In genomic region chr17:24514270-24515257, GRCm38 (mm10) we compare ENCODE assay signal across 9 mouse cellular contexts. TPM values are rescaled to one million over a fixed set of nuclear protein-coding genes. Genes with fewer than 3 reads are reported as not detected.
DNase-seq lines count a peak whose midpoint lies in the region; ATAC-seq and TF ChIP-seq lines count a peak whose summit lies in the region.
"Had no signal": no experiment of that assay in that cellular context is flagged by ENCODE, and none has a peak within 500 bp of the region (broad histone marks: within the 10 kb centered on the region; RNA-seq: fewer than 3 reads in every experiment).

No protein-coding gene starts in this region.

- no peak for TF ChIP-seq CTCF in spleen, adult 2 months (IDR thresholded peaks at IDR 0.05; ENCODE audit: extremely low read depth, insufficient read depth, insufficient read length, insufficient replicate concordance)
- no peak for TF ChIP-seq CTCF in stomach, postnatal 0 days (IDR thresholded peaks at IDR 0.05; ENCODE audit: low read depth)

- no peak for TF ChIP-seq EP300 in stomach, postnatal 0 days (optimal IDR thresholded peaks at IDR 0.05)

- H3K9me3 ChIP-seq in intestine, embryonic 15.5 days, result no peaks in the 10 kb centered on the region
- no peaks in the 10 kb centered on the region for H3K9me3 ChIP-seq in liver, embryonic 15.5 days (replicated peaks)
- H3K9me3 ChIP-seq in stomach, postnatal 0 days (ENCODE audit: control insufficient read depth, low read length), result no peaks in the 10 kb centered on the region

- no peak overlapping the region for H3K9ac ChIP-seq in intestine, embryonic 15.5 days
- no peak overlapping the region for H3K9ac ChIP-seq in liver, embryonic 15.5 days
- no peak overlapping the region for H3K9ac ChIP-seq in stomach, postnatal 0 days (ENCODE audit: low read length)

- TF ChIP-seq POLR2A in spleen, adult 2 months (IDR thresholded peaks at IDR 0.05; ENCODE audit: low read depth, low read length), result no peak

- H3K4me3 ChIP-seq in spleen, adult 2 months (ENCODE audit: extremely low read depth, insufficient read depth, insufficient read length), result no peak overlapping the region
- H3K4me3 ChIP-seq in intestine, embryonic 15.5 days (replicated peaks), result no peak overlapping the region
- H3K4me3 ChIP-seq in liver, embryonic 15.5 days (replicated peaks), result no peak overlapping the region
- no peak overlapping the region for H3K4me3 ChIP-seq in stomach, postnatal 0 days (ENCODE audit: low read depth, low read length)

- H3K27ac ChIP-seq in spleen, adult 2 months (ENCODE audit: insufficient read depth, low read length), result peak overlapping the region; percentile 5; the same call in 1 of the 2 replicates
- no peak overlapping the region for H3K27ac ChIP-seq in intestine, embryonic 15.5 days
- H3K27ac ChIP-seq in liver, embryonic 15.5 days (replicated peaks), result 0 out of 2 replicates have a peak overlapping the region, but pooled peaks have one; percentile 11
- peak overlapping the region; percentile 45; the same call in 1 of the 2 replicates for H3K27ac ChIP-seq in stomach, postnatal 0 days (replicated peaks)

- no peak for DNase-seq in spleen, adult 2 months (ENCODE audit: low read depth in 1 of 2, low spot score in 2 of 2)
- no peak for DNase-seq in spleen, postnatal 4 days (ENCODE audit: low spot score in 2 of 2)
- DNase-seq in stomach, postnatal 0 days (ENCODE audit: low spot score), result no peak
- DNase-seq in layer of hippocampus, postnatal 36 days, result no peak
- no peak for DNase-seq in natural killer cell, adult 2 months (ENCODE audit: low spot score in 2 of 2)
- no peak for DNase-seq in adrenal gland, adult 18-20 months (ENCODE audit: low spot score in 2 of 2)

- ATAC-seq in intestine, embryonic 15.5 days, result peak; percentile 15; the same call in 1 of the 2 replicates
- peak; percentile 25; the same call in 1 of the 2 replicates for ATAC-seq in liver, embryonic 15.5 days (ENCODE audit: insufficient read depth)
- ATAC-seq in stomach, postnatal 0 days (ENCODE audit: low FRiP score, low TSS enrichment), result no peak
- ATAC-seq: Patski had no signal

- WGBS in spleen, adult 2 months, result 92% methylated on average over 24 of the region's 24 CpGs
- WGBS in intestine, embryonic 15.5 days, result 83% methylated on average over 24 of the region's 24 CpGs
- 75% methylated on average over 24 of the region's 24 CpGs for WGBS in liver, embryonic 15.5 days (ENCODE audit: insufficient replicate concordance)
- WGBS in stomach, postnatal 0 days, result 75% methylated on average over 24 of the region's 24 CpGs

- no peaks in the 10 kb centered on the region for H3K27me3 ChIP-seq in spleen, adult 2 months (ENCODE audit: control insufficient read depth, insufficient read depth, low read length)
- H3K27me3 ChIP-seq in intestine, embryonic 15.5 days (replicated peaks), result no peaks in the 10 kb centered on the region
- no peaks in the 10 kb centered on the region for H3K27me3 ChIP-seq in liver, embryonic 15.5 days
- H3K27me3 ChIP-seq in stomach, postnatal 0 days (ENCODE audit: control insufficient read depth, insufficient read depth, low read length), result no peaks in the 10 kb centered on the region
- H3K27me3 ChIP-seq: Patski had no signal

- peaks cover 53% of the 10 kb centered on the region for H3K36me3 ChIP-seq in spleen, adult 2 months (ENCODE audit: control insufficient read depth, insufficient read depth, low read length)
- H3K36me3 ChIP-seq in intestine, embryonic 15.5 days, result peaks cover 65% of the 10 kb centered on the region
- H3K36me3 ChIP-seq in liver, embryonic 15.5 days (replicated peaks), result peaks cover 95% of the 10 kb centered on the region
- peaks cover 42% of the 10 kb centered on the region for H3K36me3 ChIP-seq in stomach, postnatal 0 days (ENCODE audit: control insufficient read depth, insufficient read depth, low read length)

- no peaks in the 10 kb centered on the region for H3K4me1 ChIP-seq in spleen, adult 2 months (ENCODE audit: control insufficient read depth, insufficient read depth, insufficient read length)
- no peaks in the 10 kb centered on the region for H3K4me1 ChIP-seq in intestine, embryonic 15.5 days (replicated peaks)
- no peaks in the 10 kb centered on the region; the same call in 1 of the 2 replicates for H3K4me1 ChIP-seq in liver, embryonic 15.5 days (replicated peaks)
- H3K4me1 ChIP-seq in stomach, postnatal 0 days (replicated peaks; ENCODE audit: control insufficient read depth, insufficient read depth), result no peaks in the 10 kb centered on the region

- peak overlapping the region; percentile 22 for H3K4me2 ChIP-seq in intestine, embryonic 15.5 days (replicated peaks)
- no peak overlapping the region for H3K4me2 ChIP-seq in liver, embryonic 15.5 days
- no peak overlapping the region for H3K4me2 ChIP-seq in stomach, postnatal 0 days (replicated peaks; ENCODE audit: low read depth)

RNA-seq across cellular contexts. Expression of gene Traf7, which starts 13.2 kb away (rescaled TPM):
- 182 and 213 TPM in 2 replicates for polyA plus RNA-seq in spleen, adult 2 months (2012; rRNA removed)
- 81.6 and 89.3 TPM in 2 replicates for polyA plus RNA-seq in intestine, embryonic 15.5 days (2015; fragmentation: Nextera tagmentation; extraction: Ambion mirVana)
- 32.9 and 35.2 TPM in 2 replicates for polyA plus RNA-seq in liver, embryonic 15.5 days (2015; fragmentation: Nextera tagmentation; extraction: Ambion mirVana)
- 41.8 and 42.6 TPM in 2 replicates for polyA plus RNA-seq in stomach, postnatal 0 days (2015; fragmentation: Nextera tagmentation; extraction: Ambion mirVana)
- total RNA-seq in layer of hippocampus, postnatal 36 days (2021), result 10 to 100 TPM; 86.7 to 95.1 TPM
- total RNA-seq in adrenal gland, adult 18-20 months (2021), result 100 to 1,000 TPM; 101 to 105 TPM

RNA-seq across cellular contexts. Expression of gene Rab26, which starts 19.4 kb away (rescaled TPM):
- 2.2 and 2.5 TPM in 2 replicates for polyA plus RNA-seq in spleen, adult 2 months (2012; rRNA removed)
- polyA plus RNA-seq in intestine, embryonic 15.5 days (2015; fragmentation: Nextera tagmentation; extraction: Ambion mirVana), result 5.2 and 8.7 TPM in 2 replicates
- 0.64 and 0.74 TPM in 2 replicates for polyA plus RNA-seq in liver, embryonic 15.5 days (2015; fragmentation: Nextera tagmentation; extraction: Ambion mirVana)
- 0.82 and 0.85 TPM in 2 replicates for polyA plus RNA-seq in stomach, postnatal 0 days (2015; fragmentation: Nextera tagmentation; extraction: Ambion mirVana)
- total RNA-seq in layer of hippocampus, postnatal 36 days (2021), result 10 to 100 TPM; 72.9 to 76.8 TPM
- 1 to 10 TPM; 1.5 to 2.0 TPM for total RNA-seq in adrenal gland, adult 18-20 months (2021)

RNA-seq across cellular contexts. Expression of gene Caskin1, which starts 26.2 kb away (rescaled TPM):
- polyA plus RNA-seq in spleen, adult 2 months (2012; rRNA removed), result 0.40 and 0.47 TPM in 2 replicates
- polyA plus RNA-seq in intestine, embryonic 15.5 days (2015; fragmentation: Nextera tagmentation; extraction: Ambion mirVana), result 1.5 and 1.8 TPM in 2 replicates
- 0.05 and 0.09 TPM in 2 replicates for polyA plus RNA-seq in liver, embryonic 15.5 days (2015; fragmentation: Nextera tagmentation; extraction: Ambion mirVana)
- 0.84 and 1.3 TPM in 2 replicates for polyA plus RNA-seq in stomach, postnatal 0 days (2015; fragmentation: Nextera tagmentation; extraction: Ambion mirVana)
- 100 to 1,000 TPM; 158 to 160 TPM for total RNA-seq in layer of hippocampus, postnatal 36 days (2021)
- total RNA-seq in adrenal gland, adult 18-20 months (2021), result 10 to 100 TPM; 16.0 to 31.5 TPM

RNA-seq across cellular contexts. Expression of gene Pkd1, which starts 35.1 kb away (rescaled TPM):
- polyA plus RNA-seq in spleen, adult 2 months (2012; rRNA removed), result 70.8 and 73.9 TPM in 2 replicates
- polyA plus RNA-seq in intestine, embryonic 15.5 days (2015; fragmentation: Nextera tagmentation; extraction: Ambion mirVana), result 16.9 and 17.4 TPM in 2 replicates
- 2.6 and 3.0 TPM in 2 replicates for polyA plus RNA-seq in liver, embryonic 15.5 days (2015; fragmentation: Nextera tagmentation; extraction: Ambion mirVana)
- polyA plus RNA-seq in stomach, postnatal 0 days (2015; fragmentation: Nextera tagmentation; extraction: Ambion mirVana), result 10.9 and 12.3 TPM in 2 replicates
- total RNA-seq in layer of hippocampus, postnatal 36 days (2021), result 10 to 100 TPM; 84.9 to 95.3 TPM
- total RNA-seq in adrenal gland, adult 18-20 months (2021), result 10 to 100 TPM; 37.9 to 38.2 TPM

RNA-seq across cellular contexts. Expression of gene Mlst8, which starts 35.7 kb away (rescaled TPM):
- polyA plus RNA-seq in spleen, adult 2 months (2012; rRNA removed), result 37.8 and 43.7 TPM in 2 replicates
- polyA plus RNA-seq in intestine, embryonic 15.5 days (2015; fragmentation: Nextera tagmentation; extraction: Ambion mirVana), result 25.2 and 27.3 TPM in 2 replicates
- 12.0 and 13.6 TPM in 2 replicates for polyA plus RNA-seq in liver, embryonic 15.5 days (2015; fragmentation: Nextera tagmentation; extraction: Ambion mirVana)
- 12.4 and 13.4 TPM in 2 replicates for polyA plus RNA-seq in stomach, postnatal 0 days (2015; fragmentation: Nextera tagmentation; extraction: Ambion mirVana)
- 10 to 100 TPM; 40.7 to 45.0 TPM for total RNA-seq in layer of hippocampus, postnatal 36 days (2021)
- 10 to 100 TPM; 24.6 to 26.5 TPM for total RNA-seq in adrenal gland, adult 18-20 months (2021)
